Mouse (Mus musculus): ENCODE measurements around the gene Fam107b.
"Not testable (repeated sequence)": the region's sequence is repeated elsewhere in the genome, so short reads cannot be mapped to it uniquely, and the experiment has no call there.

Fam107b gene

DNA sequence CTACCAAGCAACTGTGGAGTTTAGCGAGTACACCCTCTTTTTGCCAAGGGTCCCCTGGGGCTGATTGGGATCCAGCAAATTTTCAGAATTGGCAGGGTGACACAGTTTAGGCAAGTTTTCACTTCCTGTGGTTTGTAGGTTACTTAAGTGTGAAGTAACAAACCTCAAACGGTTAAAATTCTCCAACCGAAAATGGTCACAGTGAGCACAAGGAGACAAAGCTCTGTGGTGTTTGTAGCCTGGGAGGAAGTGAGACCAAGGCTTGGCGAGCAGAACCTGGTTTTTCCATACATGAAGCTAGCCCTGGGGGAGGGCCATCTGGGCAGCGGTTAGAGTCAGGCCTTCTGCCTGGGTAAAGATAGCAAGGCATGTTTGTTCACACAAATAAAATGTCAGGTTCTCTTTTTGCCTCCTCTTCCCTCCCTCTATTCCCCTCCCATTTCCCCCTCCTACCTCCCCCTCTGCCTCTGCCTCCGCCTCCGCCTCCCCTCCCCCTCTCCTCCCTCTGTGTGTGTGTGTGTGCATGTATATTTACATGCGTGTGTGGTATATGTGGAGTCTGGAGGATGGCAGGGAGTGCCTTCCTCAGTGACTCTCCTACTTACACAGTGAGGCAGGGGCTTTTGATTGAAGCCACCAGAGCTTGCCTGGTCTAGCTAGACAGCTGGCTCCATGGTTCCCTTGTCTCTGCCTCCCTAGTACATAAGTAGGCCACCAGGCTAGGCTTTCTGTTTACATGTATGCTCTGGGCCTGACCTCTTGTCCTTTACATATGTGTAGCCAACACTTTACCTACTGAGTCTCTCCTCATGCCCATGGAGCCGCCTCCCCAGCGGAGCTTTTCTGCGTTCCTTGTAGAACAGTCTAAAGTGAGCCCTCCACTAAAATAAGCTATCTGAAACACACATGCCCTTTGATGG is 87.8 kb downstream of the Fam107b start:
- peak; percentile 13 to 56 for DNase-seq (ENCODE audit: inconsistent age in 2 of 2, low spot score in 1 of 2)

DNA sequence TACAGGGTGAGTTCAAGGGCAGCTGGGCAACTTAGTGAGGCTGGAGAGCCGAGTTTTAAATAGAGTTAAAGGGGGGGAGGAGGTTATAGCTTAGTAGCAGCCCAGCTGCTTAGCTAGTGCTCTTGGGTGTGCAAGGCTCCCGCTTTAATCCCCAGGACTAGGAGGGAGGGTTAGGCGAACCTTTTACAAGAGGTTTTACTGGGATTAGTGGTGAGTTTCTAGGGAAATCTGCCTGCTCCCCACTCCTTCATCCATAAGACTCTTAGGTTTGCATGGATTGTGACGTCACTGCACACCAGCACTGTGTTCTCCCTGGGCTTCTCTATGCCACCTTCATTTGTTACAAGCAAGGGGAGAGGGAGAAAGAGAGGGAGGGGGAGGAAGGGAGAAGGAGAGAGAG is 88.6 kb downstream of the Fam107b start:
- DNase-seq (ENCODE audit: inconsistent age in 2 of 2, low spot score in 1 of 2): no peak

DNA sequence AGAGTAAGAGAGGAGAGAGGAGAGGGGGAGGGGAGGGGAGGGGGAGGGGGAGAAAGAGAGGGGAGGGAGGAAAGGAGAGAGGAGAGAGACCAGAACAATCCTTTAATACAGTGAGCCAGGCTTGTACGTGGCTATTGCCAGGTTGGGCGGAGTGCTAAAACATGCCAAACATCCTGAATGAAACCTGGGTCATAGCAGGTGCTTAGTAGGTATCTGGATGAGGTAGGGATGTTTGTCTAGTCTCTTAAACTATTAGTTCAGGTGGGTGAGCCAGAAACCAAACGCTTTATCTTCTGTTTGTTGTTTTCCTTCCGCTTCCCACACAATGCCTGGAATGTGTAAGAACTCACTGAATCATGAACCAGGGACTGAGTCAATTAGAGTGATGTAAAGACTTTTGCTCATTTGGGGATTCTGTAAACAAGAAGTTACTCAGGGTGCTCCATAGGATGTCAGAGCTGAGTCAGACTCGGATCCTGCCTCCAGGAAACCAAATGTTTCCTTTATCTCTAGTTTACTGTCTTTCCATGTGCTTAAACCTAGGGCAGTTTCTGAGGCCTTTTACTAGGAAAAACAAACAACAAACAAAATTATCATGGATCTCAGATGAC is 89.1 kb downstream of the Fam107b start:
- DNase-seq (ENCODE audit: inconsistent age in 2 of 2, low spot score in 1 of 2): no peak

DNA sequence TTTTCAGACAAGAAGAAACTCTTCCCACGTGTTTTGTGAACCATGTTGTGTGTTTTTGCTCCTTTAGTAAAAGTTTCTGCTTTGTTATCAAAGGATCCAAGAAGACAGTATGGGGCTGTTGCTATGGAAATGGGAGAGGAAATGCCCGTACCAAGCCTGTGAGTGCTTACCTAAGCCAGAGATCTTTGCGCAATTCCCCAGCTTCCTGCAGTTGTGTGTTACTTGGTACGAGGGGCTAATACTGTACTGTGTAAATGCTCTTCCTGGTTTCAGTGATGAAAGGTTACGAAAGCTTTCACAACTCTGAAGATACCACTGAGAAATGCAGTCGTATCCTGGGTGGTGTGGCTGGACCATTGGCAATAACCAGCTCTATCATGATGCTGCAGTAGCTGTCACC is 93.8 kb downstream of the Fam107b start:
- DNase-seq (ENCODE audit: inconsistent age in 2 of 2, low spot score in 1 of 2): no peak

DNA sequence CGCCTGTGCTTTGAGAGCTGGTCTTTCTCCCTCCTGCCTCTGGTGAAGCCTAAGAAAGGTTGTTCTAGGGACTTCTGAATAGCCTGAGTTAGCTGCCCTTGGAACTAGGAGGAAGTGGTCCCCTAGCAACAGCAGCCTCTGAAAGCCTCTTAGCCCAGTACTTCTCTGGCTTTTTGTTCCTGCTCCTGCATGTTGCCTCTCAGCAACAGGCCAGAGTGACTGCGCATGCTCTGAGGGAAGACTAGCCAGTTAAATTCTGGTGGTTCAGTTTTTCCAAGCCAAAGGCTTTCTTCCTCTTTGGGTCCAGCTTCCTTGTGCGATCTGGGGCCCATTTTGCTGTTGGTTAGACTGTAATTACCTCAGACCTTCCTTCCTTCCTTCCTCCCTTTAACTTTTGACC is 98.4 kb downstream of the Fam107b start:
- peak; percentile 21 to 43 for DNase-seq (ENCODE audit: inconsistent age in 2 of 2, low spot score in 1 of 2)

DNA sequence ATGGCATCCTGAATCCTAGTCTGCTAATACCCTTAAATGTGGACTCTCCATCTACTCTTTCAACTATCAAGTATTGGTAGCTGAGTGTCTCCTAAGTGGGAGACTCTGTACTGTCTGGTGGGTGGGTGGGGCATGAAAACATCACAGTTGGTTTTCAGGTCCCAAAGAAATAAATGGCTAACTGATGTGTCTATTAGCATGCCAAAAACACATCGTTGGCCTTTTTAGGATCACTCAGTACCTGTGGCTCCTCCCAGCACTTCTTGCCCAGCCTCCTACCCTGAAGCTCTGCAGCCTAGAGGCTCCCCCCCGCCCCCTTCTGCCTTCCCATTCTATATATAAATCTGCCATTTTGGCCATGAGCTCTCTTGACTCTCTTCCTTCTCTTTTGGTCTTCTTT is 99.4 kb downstream of the Fam107b start:
- no peak for DNase-seq (ENCODE audit: inconsistent age in 2 of 2, low spot score in 1 of 2)

DNA sequence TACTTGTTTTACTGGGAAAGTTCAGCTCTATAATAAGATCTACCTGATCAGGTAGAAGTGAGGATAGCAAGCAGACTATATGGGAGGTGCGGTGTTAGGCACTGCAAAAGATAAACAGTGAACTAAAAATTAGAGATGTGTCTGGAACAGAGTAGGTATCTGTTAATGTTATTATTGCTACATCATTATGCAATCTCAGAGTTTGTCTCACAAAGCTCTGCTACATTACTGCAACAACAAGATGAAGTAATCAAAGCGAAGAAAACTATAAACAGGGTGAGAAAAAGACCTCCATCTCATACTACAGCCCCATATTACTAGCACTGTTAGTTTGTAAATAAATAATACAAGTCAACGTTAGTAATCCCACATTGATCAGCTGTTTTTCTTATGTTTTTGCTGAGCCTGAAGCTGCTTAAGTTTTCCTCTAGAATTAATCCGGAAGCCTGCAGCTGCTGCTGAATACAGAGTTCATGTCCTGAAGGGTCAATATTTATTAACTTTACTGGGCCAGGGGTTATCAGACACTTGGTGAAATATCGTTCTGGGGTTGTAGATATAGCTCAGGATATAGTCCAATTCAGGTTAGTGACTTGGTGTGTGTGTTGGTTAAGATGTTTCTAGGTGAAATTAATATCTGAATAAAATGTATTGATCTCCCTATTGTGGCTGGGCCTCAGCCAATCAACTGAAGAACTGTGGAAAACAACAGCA is 102.5 kb downstream of the Fam107b start:
- no peak for DNase-seq (ENCODE audit: inconsistent age in 2 of 2, low spot score in 1 of 2)

DNA sequence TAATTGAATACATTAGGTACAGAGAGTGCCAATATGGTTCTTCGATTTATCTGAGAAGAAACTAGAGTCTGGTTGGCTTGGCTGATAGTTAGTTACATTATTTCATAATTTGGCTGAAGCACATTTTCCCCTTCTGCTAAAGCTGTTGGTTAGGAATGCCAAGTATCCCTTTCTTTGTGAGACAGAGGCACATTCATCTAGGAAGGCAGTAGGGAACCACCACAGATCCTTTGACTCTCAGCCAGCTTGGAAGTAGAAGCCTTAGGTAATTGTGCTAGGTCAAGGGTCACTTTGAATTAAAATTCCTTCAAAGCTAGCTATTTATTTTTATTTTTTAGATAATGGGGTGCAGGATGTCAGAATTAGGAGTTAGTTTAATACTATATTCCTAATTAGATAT is 105.2 kb downstream of the Fam107b start:
- no peak for DNase-seq (ENCODE audit: inconsistent age in 2 of 2, low spot score in 1 of 2)

DNA sequence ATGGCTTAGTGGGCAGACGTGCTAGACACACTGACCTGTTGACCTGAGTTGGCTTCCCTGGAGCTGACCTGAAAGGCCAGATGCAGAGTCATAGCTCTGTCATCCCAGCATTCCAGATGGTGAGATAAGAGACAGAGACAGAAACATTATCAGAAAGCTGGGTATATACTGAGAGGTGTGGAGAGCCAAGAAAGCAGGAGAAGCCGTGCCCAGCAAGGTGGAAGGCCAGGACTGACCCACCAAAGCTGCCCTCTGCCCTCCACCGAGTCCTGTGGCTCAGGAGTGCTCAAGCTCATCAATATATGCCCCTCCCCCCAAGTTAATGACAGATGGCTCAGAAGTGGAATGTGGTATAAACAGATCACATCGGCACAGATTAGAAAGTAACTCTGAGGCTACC is 112.4 kb downstream of the Fam107b start:
- no peak for DNase-seq (ENCODE audit: inconsistent age in 2 of 2, low spot score in 1 of 2)

DNA sequence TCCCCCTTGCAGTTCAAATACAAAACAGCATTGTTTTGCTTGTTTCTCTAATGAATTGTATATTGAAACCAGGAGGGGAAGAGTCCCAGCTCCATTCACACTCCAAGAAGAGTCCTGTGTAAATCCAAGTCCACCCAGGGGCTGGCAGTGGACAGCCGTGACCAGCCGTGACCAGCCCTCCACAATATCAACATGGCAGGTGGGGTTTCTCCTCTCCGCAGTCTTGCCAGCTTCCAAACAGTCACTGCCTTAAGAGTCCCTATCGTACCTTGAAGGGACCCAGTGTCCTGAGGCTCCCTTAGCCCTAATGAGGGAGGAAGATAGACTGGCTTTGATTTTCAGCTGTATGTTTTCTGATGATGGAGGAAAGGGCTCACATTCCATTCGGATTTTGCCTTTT is 113.1 kb downstream of the Fam107b start:
- DNase-seq (ENCODE audit: inconsistent age in 2 of 2, low spot score in 1 of 2): no peak

DNA sequence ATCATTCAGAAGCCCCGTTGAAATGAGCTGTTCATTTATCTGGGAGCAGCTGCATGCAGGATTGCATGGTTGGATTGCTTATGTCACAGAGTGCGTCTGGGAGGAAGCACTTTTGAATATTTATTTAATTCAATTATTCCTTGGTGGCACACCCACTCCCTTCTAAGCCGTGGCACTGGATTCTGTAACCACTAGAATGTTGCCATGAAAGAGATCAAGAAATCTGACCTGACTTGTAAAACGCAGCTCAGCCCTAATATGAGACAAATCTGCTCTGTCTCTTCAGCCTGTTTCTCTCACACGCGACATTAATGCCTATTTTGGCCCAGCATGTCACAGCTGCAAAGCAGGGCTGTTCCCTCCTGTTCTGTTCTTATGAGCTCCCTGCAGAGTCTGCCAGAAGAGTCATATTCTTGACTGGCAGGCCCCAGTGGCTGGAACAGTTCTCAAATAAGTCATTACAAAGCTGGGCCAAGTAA is 113.5 kb downstream of the Fam107b start:
- DNase-seq (ENCODE audit: inconsistent age in 2 of 2, low spot score in 1 of 2): no peak

DNA sequence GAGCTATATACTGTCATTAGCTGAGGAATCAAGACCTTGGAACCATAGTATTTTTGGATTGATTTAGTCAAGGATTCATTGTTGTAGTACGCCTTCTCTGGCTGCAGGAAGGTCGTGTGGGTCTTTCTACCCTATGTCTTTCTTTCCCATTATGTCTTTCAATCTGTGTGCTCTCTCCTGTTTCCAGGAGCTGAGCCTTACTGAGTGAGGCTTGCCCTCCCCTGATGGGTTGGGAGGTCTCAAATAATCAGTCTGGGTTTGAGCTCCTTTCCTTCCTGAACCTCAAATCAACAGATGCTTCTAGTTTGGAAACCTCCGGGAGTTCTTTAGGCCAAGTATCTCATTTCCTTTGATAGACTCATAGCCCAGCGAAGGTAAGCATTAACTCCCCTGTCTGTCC is 119.9 kb downstream of the Fam107b start:
- DNase-seq (ENCODE audit: inconsistent age in 2 of 2, low spot score in 1 of 2): no peak

DNA sequence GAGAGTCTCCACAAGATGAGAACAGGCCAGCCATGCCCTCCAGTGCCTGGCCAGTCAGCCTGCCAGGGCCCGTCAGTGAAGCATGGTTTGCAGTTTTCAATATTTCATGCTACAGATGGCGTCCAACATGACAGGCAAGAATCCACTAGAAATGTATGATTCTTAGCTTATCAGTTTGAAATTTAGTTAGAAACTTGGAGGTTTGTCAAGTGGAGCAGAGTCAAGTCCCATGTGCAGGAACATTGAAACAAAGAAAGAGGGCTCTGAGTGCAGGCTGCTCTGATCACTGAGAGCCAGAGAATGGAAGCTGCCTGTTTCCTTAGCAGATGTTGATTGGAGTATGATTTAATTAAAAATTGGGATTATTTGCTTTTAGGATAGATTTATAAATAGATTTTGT is 122.5 kb downstream of the Fam107b start:
- DNase-seq (ENCODE audit: inconsistent age in 2 of 2, low spot score in 1 of 2): no peak

DNA sequence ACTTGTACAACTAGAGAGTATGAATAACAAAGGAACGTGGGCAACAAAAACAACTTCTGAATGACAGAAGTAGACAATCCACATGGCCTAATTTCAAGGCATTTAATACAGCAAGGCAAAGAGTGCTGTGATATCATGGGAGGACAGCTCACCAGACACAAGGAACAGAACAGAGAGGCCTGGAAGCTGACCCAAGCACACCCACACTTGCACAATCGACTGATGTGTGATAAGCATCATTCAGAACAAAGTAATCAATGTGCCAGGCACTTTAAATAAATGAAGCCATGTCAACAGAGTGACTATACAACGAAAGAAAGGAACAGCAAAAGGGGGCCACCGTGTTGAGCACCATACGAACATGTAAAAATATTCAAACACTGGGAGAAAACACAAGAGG is 125.6 kb downstream of the Fam107b start:
- no peak for DNase-seq (ENCODE audit: inconsistent age in 2 of 2, low spot score in 1 of 2)

DNA sequence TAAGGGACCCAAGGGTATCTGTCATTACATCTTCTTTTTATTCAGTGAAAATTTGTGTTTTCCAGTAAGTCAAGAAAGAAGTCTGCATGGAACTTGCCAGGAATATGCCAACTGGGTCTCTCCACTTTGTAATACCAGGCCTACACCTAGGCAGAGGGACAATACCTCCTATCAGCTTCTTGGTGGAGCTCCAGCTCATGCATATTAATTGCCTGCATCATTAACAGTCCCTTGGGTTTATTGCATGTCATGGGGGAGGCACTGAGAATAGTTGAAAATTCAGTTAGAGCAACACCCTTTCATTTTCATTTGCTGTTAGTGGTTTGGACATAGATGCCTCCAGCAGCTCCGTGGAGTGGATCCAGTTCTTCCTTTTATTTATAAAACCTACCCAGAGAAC is 130.1 kb downstream of the Fam107b start:
- DNase-seq (ENCODE audit: inconsistent age in 2 of 2, low spot score in 1 of 2): no peak

DNA sequence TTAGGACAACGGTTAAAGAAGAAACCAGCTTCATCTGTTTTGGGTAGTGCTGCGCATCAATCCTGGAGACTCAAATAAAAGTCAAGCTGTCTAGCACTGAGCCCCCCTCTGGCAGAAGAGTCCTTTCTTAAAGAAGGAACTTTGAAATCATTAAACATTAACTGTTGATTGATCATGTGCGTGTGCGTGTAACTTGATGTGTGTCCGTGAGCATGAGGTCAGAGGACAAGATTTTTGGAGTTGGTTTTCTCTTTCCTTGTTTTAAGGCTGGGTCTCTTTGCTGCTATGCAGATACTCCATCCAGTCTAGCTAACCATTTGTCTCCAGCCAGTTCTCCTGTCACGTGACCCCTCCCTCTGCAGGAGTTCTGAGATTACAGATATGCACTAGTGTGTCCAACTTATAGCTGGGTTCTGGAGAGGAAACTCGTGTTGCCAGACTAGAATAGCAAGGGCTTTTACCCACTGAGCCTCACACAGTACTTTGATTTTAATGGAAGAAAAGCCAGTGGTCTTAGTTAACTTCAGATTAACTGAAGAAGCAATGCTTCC is 132.4 kb downstream of the Fam107b start:
- no peak for DNase-seq (ENCODE audit: inconsistent age in 2 of 2, low spot score in 1 of 2)

DNA sequence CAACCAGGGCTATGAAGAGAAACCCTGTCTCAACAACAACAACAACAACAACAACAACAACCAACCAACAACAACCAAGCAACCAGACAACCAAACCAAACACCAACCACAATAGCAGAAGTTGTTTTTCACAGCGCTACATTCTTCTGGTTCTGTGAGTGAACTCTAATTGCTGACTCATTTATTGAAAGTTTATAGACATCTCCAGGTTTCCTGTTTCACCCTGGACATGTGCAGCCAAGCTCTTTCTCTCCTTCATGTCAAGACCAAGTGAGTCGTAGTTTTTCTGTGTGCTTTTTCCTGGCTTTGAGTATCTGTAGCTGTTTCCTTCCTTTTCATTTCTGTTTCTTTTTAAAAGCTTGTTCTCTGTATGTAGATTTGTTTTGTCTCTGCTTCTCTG is 133.5 kb downstream of the Fam107b start:
- no peak for DNase-seq (ENCODE audit: inconsistent age in 2 of 2, low spot score in 1 of 2)

DNA sequence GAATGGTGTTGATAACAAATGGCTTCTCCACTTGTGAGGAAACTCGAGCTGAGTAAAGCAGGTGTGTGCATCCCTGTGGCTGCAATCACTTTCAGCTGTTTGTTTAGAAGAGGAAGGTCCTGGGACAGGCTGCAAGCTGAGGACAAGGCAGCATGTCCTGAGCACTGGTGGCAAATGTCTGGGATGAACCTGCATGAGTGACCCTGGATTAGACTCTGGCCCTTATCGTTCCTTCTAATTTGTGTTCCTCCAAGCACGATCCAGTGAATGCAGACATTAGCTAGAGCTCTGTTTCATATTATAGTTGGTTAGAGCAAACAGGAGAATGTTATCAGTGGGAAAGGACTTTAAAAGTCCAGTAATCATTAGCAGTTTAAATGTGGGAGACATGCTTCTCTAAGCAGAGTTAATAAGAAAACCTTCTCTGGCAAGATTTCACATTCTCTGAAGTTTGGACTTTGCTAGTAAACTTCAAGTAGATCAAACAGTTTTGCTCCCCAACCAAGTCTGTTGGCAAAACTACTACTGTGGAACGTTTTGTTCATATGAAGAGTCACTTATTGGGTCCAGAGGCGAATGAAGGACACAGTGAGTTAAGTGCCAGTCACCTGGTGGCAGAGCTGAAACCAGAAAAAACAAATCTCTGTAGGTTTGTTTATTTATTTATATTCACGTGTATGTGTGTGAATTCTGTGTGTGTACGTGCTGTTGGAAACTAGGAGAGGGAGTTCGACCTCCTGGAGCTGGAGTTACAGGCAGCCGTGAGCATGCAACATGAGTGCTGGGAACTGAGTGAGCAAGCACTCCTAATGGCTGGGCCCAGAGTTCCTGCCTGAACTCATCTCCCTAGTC is 134.2 kb downstream of the Fam107b start:
- no peak for DNase-seq (ENCODE audit: inconsistent age in 2 of 2, low spot score in 1 of 2)

DNA sequence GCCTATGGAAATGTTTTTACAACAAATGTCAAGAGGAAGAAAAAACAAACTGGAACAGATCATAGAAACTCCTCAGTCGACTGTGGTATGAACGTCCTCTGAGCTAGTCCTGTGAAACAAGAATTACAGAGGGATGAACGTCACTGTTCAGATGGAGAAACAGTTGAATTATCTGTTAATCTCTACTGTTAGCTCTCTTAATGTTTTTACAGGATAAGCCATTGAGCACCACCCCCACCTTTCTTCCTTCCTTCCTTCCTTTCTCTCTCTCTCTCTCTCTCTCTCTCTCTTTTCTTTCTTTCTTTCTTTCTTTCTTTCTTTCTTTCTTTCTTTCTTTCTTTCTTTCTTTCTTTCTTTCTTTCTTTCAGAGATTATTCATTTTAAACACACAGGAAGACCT is 135.0 kb downstream of the Fam107b start:
- not testable (repeated sequence) for DNase-seq (ENCODE audit: inconsistent age in 2 of 2, low spot score in 1 of 2)

DNA sequence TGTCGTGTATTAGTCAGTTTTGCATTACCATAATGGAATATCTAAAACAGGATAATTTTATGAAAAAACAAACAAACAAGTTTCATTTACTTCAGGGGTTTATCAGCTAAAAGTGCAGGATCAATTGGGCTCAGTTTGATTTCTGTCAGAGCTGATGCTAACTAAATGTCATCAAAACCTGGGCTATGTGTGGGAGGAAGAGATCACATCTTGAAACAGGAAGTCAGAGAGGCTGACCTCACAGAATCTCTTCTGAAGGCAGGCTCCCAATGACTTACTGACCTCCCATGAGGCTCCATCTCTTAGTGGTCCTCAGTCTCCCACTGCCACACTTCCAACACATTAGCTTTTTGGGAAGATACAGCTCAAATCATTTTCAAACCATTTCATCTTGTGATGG is 136.9 kb downstream of the Fam107b start:
- no peak for DNase-seq (ENCODE audit: inconsistent age in 2 of 2, low spot score in 1 of 2)

DNA sequence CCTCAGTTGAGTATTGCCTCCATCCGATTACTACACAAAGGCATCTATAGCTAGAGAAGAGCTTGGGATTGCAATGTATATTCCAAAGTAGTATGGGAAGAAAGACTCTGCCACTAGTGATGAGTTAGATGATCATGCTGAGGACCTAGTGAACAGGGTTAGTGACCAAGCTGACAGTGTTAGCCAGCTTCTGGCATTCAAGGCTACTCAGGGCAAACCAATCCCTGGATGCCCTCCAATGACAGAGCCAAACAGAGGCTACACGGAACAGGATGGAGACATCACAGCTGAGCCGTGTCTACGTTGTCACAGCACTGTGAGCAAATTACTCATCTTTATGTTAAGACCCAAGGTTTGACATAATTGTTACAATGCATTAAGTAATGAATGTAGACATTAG is 138.3 kb downstream of the Fam107b start:
- DNase-seq (ENCODE audit: inconsistent age in 2 of 2, low spot score in 1 of 2): no peak

All from adrenal gland, adult (tissue).